Mouse (Mus musculus) hindbrain, embryonic 10.5 days (tissue): ENCODE measurements around the gene Cd2bp2. TPM values are rescaled to one million over a fixed set of nuclear protein-coding genes. Genes with fewer than 3 reads are reported as not detected.

ENCODE experiments used
- DNase-seq: peaks from one replicate; pipeline ENCODE4 v3.0.0-alpha.2; 2017; ENCODE audit warnings: low spot score
- H3K27ac ChIP-seq: fragments of 300-500 bp; sonication (generic); 2 replicates; pipeline ENCODE4 v1.5.1; 2016; ENCODE audit warnings: mild to moderate bottlenecking, moderate library complexity
- H3K27me3 ChIP-seq: fragments of 300-500 bp; sonication (generic); 2 replicates; pipeline ENCODE4 v1.6.1; 2016; ENCODE audit warnings: mild to moderate bottlenecking; ENCODE audit not compliant: poor library complexity, insufficient read depth, severe bottlenecking
- H3K36me3 ChIP-seq: fragments of 300-500 bp; sonication (generic); 2 replicates; pipeline ENCODE4 v1.6.1; 2016; ENCODE audit warnings: mild to moderate bottlenecking, moderate library complexity
- H3K4me1 ChIP-seq: fragments of 300-500 bp; sonication (generic); replicated peaks from 2 replicates; pipeline ENCODE4 v1.6.1; 2016; ENCODE audit warnings: mild to moderate bottlenecking
- H3K4me3 ChIP-seq: fragments of 300-500 bp; sonication (generic); 2 replicates; pipeline ENCODE4 v1.5.1; 2016; ENCODE audit warnings: mild to moderate bottlenecking, moderate library complexity
- H3K9me3 ChIP-seq: fragments of 300-500 bp; sonication (generic); 2 replicates; pipeline ENCODE4 v1.6.1; 2016; ENCODE audit warnings: mild to moderate bottlenecking, moderate library complexity
- WGBS: fragments of 180-500 bp; shearing (Covaris S2); methylation state at CpG from one replicate; pipeline ENCODE4 v1.1.7; 2016; 5-methylcytosine and 5-hydroxymethylcytosine counted together
- polyA plus RNA-seq: library from polyadenylated mRNA; unstranded; fragments of >200 nt; fragmentation: Nextera tagmentation; extraction: Ambion mirVana; gene quantifications from 2 replicates; pipeline ENCODE4 v1.2.1, GENCODE M21; 2016

The Cd2bp2 gene
- polyA plus RNA-seq, 1 experiment from 2014 or later = 94.4 TPM

DNA sequence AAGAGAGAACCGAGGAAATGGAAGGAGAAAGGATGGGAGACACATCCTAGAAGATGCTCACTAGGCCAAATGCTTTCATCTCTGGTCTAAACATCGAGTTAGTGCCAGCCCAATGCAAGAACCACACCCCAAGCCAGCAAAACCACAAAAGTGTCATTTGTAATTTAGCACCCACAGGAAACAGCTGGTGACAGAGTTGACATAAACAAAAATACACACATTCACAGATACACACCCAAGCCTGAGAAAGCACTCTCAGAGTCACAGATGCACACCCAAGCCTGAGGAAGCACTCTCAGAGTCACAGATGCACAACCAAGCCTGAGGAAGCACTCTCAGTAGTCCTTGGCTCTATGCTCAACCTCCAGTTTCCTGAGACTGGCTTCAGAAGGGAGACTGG, 15.1 kb downstream of the Cd2bp2 start:
- Histone ChIP-seq H3K27ac (no peak overlapping the region), H3K27me3 (no peaks in the 10 kb centered on the region), H3K4me1 (no peaks in the 10 kb centered on the region), H3K36me3 (no peaks in the 10 kb centered on the region), H3K9me3 (no peaks in the 10 kb centered on the region), H3K4me3 (no peak overlapping the region)
- DNase-seq = no peak
- 83% methylated on average over 2 of the region's 2 CpGs for WGBS

- Histone ChIP-seq H3K4me3 (no peak overlapping the region), H3K27ac (no peak overlapping the region), H3K36me3 (no peaks in the 10 kb centered on the region), H3K27me3 (no peaks in the 10 kb centered on the region), H3K4me1 (no peaks in the 10 kb centered on the region), H3K9me3 (0 out of 2 replicates have a peak, but pooled peaks cover 2% of the 10 kb centered on the region)
- no peak for DNase-seq
- 80% methylated on average over 4 of the region's 4 CpGs for WGBS
These were observed 18.9 kb downstream of the Cd2bp2 start for GRCm38 (mm10) chr7:127176937-127177336.

DNA sequence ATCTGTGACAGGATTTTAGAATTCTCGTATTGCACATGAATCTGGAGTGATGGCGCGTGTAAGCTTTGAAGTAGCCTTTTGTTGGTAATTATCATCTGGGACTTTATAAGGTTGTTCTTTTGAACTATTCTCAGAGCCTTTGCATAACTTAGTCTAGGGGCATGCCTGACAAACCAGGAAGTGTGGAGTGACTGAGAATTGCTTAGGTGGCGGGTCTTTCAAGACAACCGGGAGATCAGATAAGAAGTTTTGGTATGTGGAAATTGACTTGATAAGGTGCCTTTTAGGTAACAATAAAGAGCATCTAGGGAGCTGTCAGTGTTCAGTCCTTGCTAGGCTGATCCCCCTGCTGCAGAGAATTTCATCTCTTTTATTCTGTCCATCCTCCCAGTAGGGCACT, 29.3 kb downstream of the Cd2bp2 start:
- Histone ChIP-seq H3K36me3 (no peaks in the 10 kb centered on the region), H3K4me3 (no peak overlapping the region), H3K27ac (no peak overlapping the region), H3K9me3 (no peaks in the 10 kb centered on the region), H3K4me1 (no peaks in the 10 kb centered on the region), H3K27me3 (no peaks in the 10 kb centered on the region)
- 95% methylated on average over 5 of the region's 5 CpGs for WGBS
- no peak for DNase-seq

DNA sequence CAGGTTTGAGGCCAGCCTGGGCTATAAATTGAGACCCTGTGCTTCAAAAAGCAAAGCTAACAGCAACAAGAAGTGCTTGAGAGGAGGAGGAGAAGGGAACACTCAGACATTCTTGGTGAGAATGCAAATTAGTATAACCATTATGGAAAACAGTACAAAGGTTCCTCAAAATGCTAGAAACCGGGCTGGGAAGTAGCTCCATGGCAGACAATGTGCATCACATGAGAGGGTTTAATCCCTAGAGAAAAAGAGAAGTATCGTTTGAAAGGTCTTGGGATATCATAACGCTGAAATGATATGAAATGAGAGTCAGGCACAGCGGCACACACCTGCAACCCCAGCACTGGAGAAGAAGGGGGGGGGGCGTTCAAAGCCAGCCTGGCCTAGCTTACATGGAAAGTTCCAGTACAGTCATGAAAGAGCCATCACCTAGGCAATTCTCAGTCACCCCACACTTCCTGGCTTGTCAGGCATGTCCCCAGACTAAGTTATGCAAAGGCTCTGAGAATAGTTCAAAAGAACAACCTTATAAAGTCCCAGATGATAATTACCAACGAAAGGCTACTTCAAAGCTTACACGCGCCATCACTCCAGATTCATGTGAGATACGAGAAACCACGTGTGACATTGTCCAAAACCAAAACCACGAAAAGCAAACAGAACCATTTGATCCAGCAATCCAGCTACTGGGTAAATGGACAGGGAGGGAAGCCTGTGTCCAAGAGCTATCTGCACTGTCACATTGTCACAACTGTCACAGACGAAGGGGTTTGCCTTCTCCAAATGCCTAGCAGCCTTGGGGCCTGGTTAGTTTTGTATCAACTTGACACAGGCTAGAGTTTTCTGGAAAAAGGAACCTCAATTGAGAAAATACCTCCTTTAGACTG, 30.0 kb downstream of the Cd2bp2 start:
- Histone ChIP-seq H3K27me3 (no peaks in the 10 kb centered on the region), H3K9me3 (no peaks in the 10 kb centered on the region), H3K36me3 (no peaks in the 10 kb centered on the region), H3K4me1 (no peaks in the 10 kb centered on the region), H3K27ac (no peak overlapping the region), H3K4me3 (no peak overlapping the region)
- DNase-seq = no peak
- 92% methylated on average over 12 of the region's 12 CpGs for WGBS

DNA sequence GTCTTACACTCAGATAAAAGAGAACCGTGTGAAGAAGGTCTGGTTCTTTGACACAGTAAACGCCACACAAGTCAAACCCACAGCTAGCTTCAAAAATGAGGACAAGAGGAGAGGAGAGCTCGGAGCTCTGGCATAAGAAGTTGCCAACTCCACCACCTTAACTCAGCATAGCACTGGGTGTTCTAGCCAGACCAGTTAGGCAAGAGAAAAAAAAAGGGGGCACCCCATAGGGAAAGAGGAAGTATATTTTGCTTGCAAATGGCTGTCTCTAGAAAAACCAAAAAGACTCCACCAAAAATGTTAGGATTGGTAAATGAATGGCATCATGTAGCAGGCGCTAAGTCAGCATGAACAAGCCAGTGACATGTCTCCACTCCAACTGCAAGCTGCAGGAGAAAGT, 31.8 kb downstream of the Cd2bp2 start:
- no peaks in the 10 kb centered on the region for H3K9me3 ChIP-seq
- DNase-seq = no peak
- WGBS = 85% methylated on average over 4 of the region's 4 CpGs

GRCm38 (mm10) chr7:127162546-127162945, 33.3 kb downstream of the Cd2bp2 start:
- no peak overlapping the region for H3K4me3 ChIP-seq
- H3K36me3 ChIP-seq = no peaks in the 10 kb centered on the region
- DNase-seq = no peak
- H3K27me3 ChIP-seq = no peaks in the 10 kb centered on the region
- H3K27ac ChIP-seq = no peak overlapping the region
- H3K4me1 ChIP-seq = no peaks in the 10 kb centered on the region
- H3K9me3 ChIP-seq = no peaks in the 10 kb centered on the region
- WGBS = 84% methylated on average over 5 of the region's 5 CpGs

More for the DNA sequence above, 31.8 kb downstream of the Cd2bp2 start:
- no peaks in the 10 kb centered on the region for H3K27me3 ChIP-seq
- H3K4me3 ChIP-seq = no peak overlapping the region
- no peaks in the 10 kb centered on the region for H3K36me3 ChIP-seq
- no peaks in the 10 kb centered on the region for H3K4me1 ChIP-seq
- no peak overlapping the region for H3K27ac ChIP-seq

DNA sequence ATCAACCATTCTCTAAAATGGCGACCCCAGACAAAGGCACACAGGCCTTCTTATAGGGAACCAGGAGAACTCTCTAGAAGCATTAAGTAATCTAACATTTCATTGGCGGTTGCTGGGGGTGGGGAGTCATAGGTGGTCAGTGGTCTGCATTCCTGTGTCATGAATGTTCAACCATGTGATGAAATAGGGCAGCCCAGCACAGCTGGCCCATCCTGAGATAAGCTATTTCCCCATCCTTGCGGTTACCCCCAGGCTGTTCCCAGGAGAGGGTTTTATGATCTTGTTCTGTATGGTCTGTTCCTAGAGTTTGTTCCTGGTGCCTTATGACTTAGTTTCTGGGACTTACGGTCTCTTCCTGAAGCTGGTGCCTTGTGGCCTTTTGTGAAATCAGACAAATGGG, 38.3 kb downstream of the Cd2bp2 start:
- DNase-seq = no peak
- 91% methylated on average over 4 of the region's 4 CpGs for WGBS
- H3K9me3 ChIP-seq = no peaks in the 10 kb centered on the region
- H3K4me1 ChIP-seq = no peaks in the 10 kb centered on the region
- no peak overlapping the region for H3K27ac ChIP-seq
- no peaks in the 10 kb centered on the region for H3K36me3 ChIP-seq
- no peaks in the 10 kb centered on the region for H3K27me3 ChIP-seq
- H3K4me3 ChIP-seq = no peak overlapping the region

GRCm38 (mm10) chr7:127153477-127153876, 42.4 kb downstream of the Cd2bp2 start:
- Histone ChIP-seq H3K27me3 (no peaks in the 10 kb centered on the region), H3K4me1 (no peaks in the 10 kb centered on the region), H3K4me3 (no peak overlapping the region), H3K9me3 (no peaks in the 10 kb centered on the region), H3K27ac (no peak overlapping the region), H3K36me3 (no peaks in the 10 kb centered on the region)
- WGBS = 84% methylated on average over 3 of the region's 3 CpGs
- DNase-seq = no peak

- no peaks in the 10 kb centered on the region for H3K27me3 ChIP-seq
- no peaks in the 10 kb centered on the region for H3K9me3 ChIP-seq
- H3K4me1 ChIP-seq = no peaks in the 10 kb centered on the region
- no peaks in the 10 kb centered on the region for H3K36me3 ChIP-seq
- no peak for DNase-seq
- H3K27ac ChIP-seq = no peak overlapping the region
- WGBS = 91% methylated on average over 6 of the region's 6 CpGs
- no peak overlapping the region for H3K4me3 ChIP-seq
These were observed 43.4 kb downstream of the Cd2bp2 start for GRCm38 (mm10) chr7:127152464-127152863.

DNA sequence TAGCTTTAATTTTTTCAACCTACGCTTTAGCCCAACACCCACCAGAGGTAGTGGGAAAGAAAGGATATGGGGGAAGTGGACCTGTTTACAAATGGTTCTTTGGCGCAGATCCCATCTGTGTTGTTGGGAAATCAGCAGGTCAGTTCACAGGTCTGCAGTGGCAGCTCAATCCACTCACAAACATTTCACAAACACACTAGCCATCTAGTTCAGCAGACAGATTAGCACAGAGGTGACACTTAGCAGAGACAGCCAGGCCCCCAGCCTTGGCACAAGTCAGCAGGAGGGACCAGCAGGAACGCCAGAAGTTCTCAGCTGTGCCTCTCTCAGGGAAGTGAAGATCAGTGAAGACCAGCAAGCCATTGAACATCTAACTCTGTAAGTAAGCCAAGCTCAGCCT, 47.9 kb downstream of the Cd2bp2 start:
- no peaks in the 10 kb centered on the region for H3K9me3 ChIP-seq
- no peak overlapping the region for H3K27ac ChIP-seq
- no peak overlapping the region for H3K4me3 ChIP-seq
- H3K27me3 ChIP-seq = no peaks in the 10 kb centered on the region
- H3K4me1 ChIP-seq = peaks cover 12% of the 10 kb centered on the region
- 77% methylated on average over 3 of the region's 3 CpGs for WGBS
- no peak for DNase-seq
- H3K36me3 ChIP-seq = no peaks in the 10 kb centered on the region

- Histone ChIP-seq H3K27me3 (no peaks in the 10 kb centered on the region), H3K27ac (no peak overlapping the region), H3K36me3 (no peaks in the 10 kb centered on the region), H3K4me3 (no peak overlapping the region), H3K4me1 (peaks cover 12% of the 10 kb centered on the region), H3K9me3 (no peaks in the 10 kb centered on the region)
- WGBS = 55% methylated on average over 2 of the region's 2 CpGs
- DNase-seq = no peak
These were observed 49.6 kb downstream of the Cd2bp2 start for GRCm38 (mm10) chr7:127146267-127146603.

GRCm38 (mm10) chr7:127145387-127146266, 50.2 kb downstream of the Cd2bp2 start:
- no peak overlapping the region for H3K27ac ChIP-seq
- no peaks in the 10 kb centered on the region for H3K9me3 ChIP-seq
- DNase-seq = peak; percentile 11
- H3K36me3 ChIP-seq = no peaks in the 10 kb centered on the region
- H3K4me3 ChIP-seq = no peak overlapping the region
- H3K4me1 ChIP-seq = peaks cover 12% of the 10 kb centered on the region
- WGBS = 54% methylated on average over 9 of the region's 9 CpGs
- H3K27me3 ChIP-seq = no peaks in the 10 kb centered on the region

DNA sequence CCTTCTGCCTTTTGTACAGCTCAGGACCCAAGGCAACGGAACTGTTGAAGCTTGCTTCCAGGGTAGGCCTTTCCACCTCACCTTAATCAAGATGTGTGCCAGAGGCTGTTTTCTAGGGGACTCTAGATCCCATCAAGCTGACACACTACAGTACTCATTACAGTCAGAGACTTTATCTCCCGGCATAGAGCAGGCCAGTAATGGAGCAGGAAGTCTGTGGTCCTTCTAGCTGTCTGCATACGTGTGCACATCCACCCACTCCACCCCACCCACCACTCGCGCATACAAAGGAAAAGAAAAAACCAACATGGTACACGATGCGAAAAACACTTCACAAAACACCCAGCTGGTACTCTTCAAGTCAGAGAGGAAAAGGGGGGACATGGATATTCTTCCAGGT, 51.4 kb downstream of the Cd2bp2 start:
- Histone ChIP-seq H3K4me3 (no peak overlapping the region), H3K9me3 (no peaks in the 10 kb centered on the region), H3K27ac (no peak overlapping the region), H3K27me3 (no peaks in the 10 kb centered on the region), H3K4me1 (peaks cover 12% of the 10 kb centered on the region), H3K36me3 (no peaks in the 10 kb centered on the region)
- 93% methylated on average over 7 of the region's 7 CpGs for WGBS
- DNase-seq = no peak
